Mouse (Mus musculus) E14TG2a.4 (cell line): ENCODE measurements at regions not wholly inside any gene's neighbourhood (a gene's known extent, or its start where the extent isn't known, plus 50 kb on each side); places are given as distances from the start of the nearest gene placed in this dataset.

Experiments
- CTCF ChIP-seq: conservative IDR thresholded peaks from 2 replicates; pipeline ENCODE4 v1.5.1; 2014; ENCODE audit warnings: low read length
- NANOG ChIP-seq: IDR thresholded peaks from 2 replicates; pipeline ENCODE4 v1.6.1; 2014; ENCODE audit warnings: borderline replicate concordance, low read length, mixed read lengths
- POU5F1 ChIP-seq: IDR thresholded peaks from 2 replicates; pipeline ENCODE4 v1.6.1; 2014; ENCODE audit warnings: low read length, borderline replicate concordance

GRCm38 (mm10) chr16:46291067-46291833, 136.4 kb upstream of the Gm4737 start:
- no peak for TF ChIP-seq CTCF
- TF ChIP-seq NANOG, result no peak
- TF ChIP-seq POU5F1, result no peak
